Mouse (Mus musculus): ENCODE results near the gene Mrpl20. TPM values are rescaled to one million over a fixed set of nuclear protein-coding genes. Genes with fewer than 3 reads are reported as not detected.

Gene Mrpl20
- total and polyA plus RNA-seq, 3 experiments: 50.7 to 77.9 (median 69.9) TPM

GRCm38 (mm10) chr4:155793730-155794129 lies 8.9 kb upstream of the Mrpl20 start:
- H3K36me3 ChIP-seq (ENCODE audit: control insufficient read depth, insufficient read depth, low read length): no peaks in the 10 kb centered on the region
- no peak overlapping the region for H3K4me3 ChIP-seq
- WGBS: 56% methylated on average over 2 of the region's 2 CpGs
- no peak for DNase-seq
- no peaks in the 10 kb centered on the region for H3K4me1 ChIP-seq (ENCODE audit: control insufficient read depth, insufficient read depth, low read length)
- no peaks in the 10 kb centered on the region for H3K27me3 ChIP-seq (ENCODE audit: control insufficient read depth, insufficient read depth, low read length)
- no peaks in the 10 kb centered on the region for H3K79me2 ChIP-seq (replicated peaks; ENCODE audit: control insufficient read depth, insufficient read depth, low read length)
- H3K27ac ChIP-seq: no peak overlapping the region
- no peak overlapping the region for H3K9ac ChIP-seq (ENCODE audit: low read depth, low read length)
- intact Hi-C loops (cut with DNase I): no loop called here
- no peak for TF ChIP-seq EP300 (IDR thresholded peaks at IDR 0.05; ENCODE audit: insufficient read depth, low read depth, low read length)
- TF ChIP-seq CTCF (IDR thresholded peaks at IDR 0.05): no peak
- TF ChIP-seq POLR2A (IDR thresholded peaks at IDR 0.05; ENCODE audit: insufficient read depth, low read depth, low read length): no peak

- no peak for DNase-seq
- H3K27me3 ChIP-seq (ENCODE audit: control insufficient read depth, insufficient read depth, low read length): no peaks in the 10 kb centered on the region
- 94% methylated on average over 1 of the region's 1 CpGs for WGBS
- no peak overlapping the region for H3K27ac ChIP-seq
- H3K4me1 ChIP-seq (ENCODE audit: control insufficient read depth, insufficient read depth, low read length): peaks cover 7% of the 10 kb centered on the region
- no peak overlapping the region for H3K4me3 ChIP-seq
- intact Hi-C loops (cut with DNase I): loop anchor here (2.0 to 5.0 kb wide), 2 partner anchors 17 to 40 kb away; partner anchors contain the start of genes Atad3a and Tmem88b
- TF ChIP-seq POLR2A (IDR thresholded peaks at IDR 0.05; ENCODE audit: insufficient read depth, low read depth, low read length): no peak
- no peak for TF ChIP-seq EP300 (IDR thresholded peaks at IDR 0.05; ENCODE audit: insufficient read depth, low read depth, low read length)
- TF ChIP-seq CTCF (IDR thresholded peaks at IDR 0.05): no peak
- no peak overlapping the region for H3K9ac ChIP-seq (ENCODE audit: low read depth, low read length)
- peaks cover 9% of the 10 kb centered on the region for H3K36me3 ChIP-seq (ENCODE audit: control insufficient read depth, insufficient read depth, low read length)
- peaks cover 3% of the 10 kb centered on the region; the same call in 1 of the 2 replicates for H3K79me2 ChIP-seq (replicated peaks; ENCODE audit: control insufficient read depth, insufficient read depth, low read length)
These were observed 603 bp upstream of the Mrpl20 start for GRCm38 (mm10) chr4:155802075-155802474.

GRCm38 (mm10) chr4:155803340-155804041 lies 813 bp downstream of the Mrpl20 start:
- H3K9ac ChIP-seq (ENCODE audit: low read depth, low read length): peak overlapping the region; percentile 98
- DNase-seq: peak; percentile 95 to 97
- peak overlapping the region; percentile 88 for H3K27ac ChIP-seq
- WGBS: under 1% methylated on average over 58 of the region's 58 CpGs
- peaks cover 7% of the 10 kb centered on the region for H3K4me1 ChIP-seq (ENCODE audit: control insufficient read depth, insufficient read depth, low read length)
- H3K4me3 ChIP-seq: peak overlapping the region; percentile 96
- intact Hi-C loops (cut with DNase I): loop anchor here (1.0 to 5.0 kb wide), 4 partner anchors 9 to 41 kb away; partner anchors contain the start of genes Atad3a, Aurkaip1, Ccnl2 and Tmem88b
- TF ChIP-seq CTCF (IDR thresholded peaks at IDR 0.05) (no peak), POLR2A (IDR thresholded peaks at IDR 0.05; ENCODE audit: insufficient read depth, low read depth, low read length) (peak; percentile 84), EP300 (IDR thresholded peaks at IDR 0.05; ENCODE audit: insufficient read depth, low read depth, low read length) (peak; percentile 27; the same call in 1 of the 2 replicates)
- H3K36me3 ChIP-seq (ENCODE audit: control insufficient read depth, insufficient read depth, low read length): peaks cover 9% of the 10 kb centered on the region
- peaks cover 3% of the 10 kb centered on the region; the same call in 1 of the 2 replicates for H3K79me2 ChIP-seq (replicated peaks; ENCODE audit: control insufficient read depth, insufficient read depth, low read length)
- no peaks in the 10 kb centered on the region for H3K27me3 ChIP-seq (ENCODE audit: control insufficient read depth, insufficient read depth, low read length)

GRCm38 (mm10) chr4:155807841-155808240 lies 5.2 kb downstream of the Mrpl20 start:
- 84% methylated on average over 3 of the region's 3 CpGs for WGBS
- H3K9ac ChIP-seq (ENCODE audit: low read depth, low read length): no peak overlapping the region
- H3K4me3 ChIP-seq: no peak overlapping the region
- H3K27ac ChIP-seq: no peak overlapping the region
- peaks cover 5% of the 10 kb centered on the region; the same call in 1 of the 2 replicates for H3K79me2 ChIP-seq (replicated peaks; ENCODE audit: control insufficient read depth, insufficient read depth, low read length)
- peaks cover 16% of the 10 kb centered on the region for H3K36me3 ChIP-seq (ENCODE audit: control insufficient read depth, insufficient read depth, low read length)
- peaks cover 7% of the 10 kb centered on the region for H3K4me1 ChIP-seq (ENCODE audit: control insufficient read depth, insufficient read depth, low read length)
- H3K27me3 ChIP-seq (ENCODE audit: control insufficient read depth, insufficient read depth, low read length): no peaks in the 10 kb centered on the region
- DNase-seq: no peak
- intact Hi-C loops (cut with DNase I): no loop called here
- TF ChIP-seq POLR2A (IDR thresholded peaks at IDR 0.05; ENCODE audit: insufficient read depth, low read depth, low read length) (no peak), EP300 (IDR thresholded peaks at IDR 0.05; ENCODE audit: insufficient read depth, low read depth, low read length) (no peak), CTCF (IDR thresholded peaks at IDR 0.05) (no peak)

GRCm38 (mm10) chr4:155811929-155812664 lies 9.4 kb downstream of the Mrpl20 start, which contains the start of gene Ccnl2:
Gene Ccnl2, plus strand, starts transcription at chr4:155812489.
- TF ChIP-seq POLR2A (IDR thresholded peaks at IDR 0.05; ENCODE audit: insufficient read depth, low read depth, low read length): peak; percentile 73
- 0 out of 2 replicates have a peak, but pooled peaks have one; percentile 17 for TF ChIP-seq EP300 (IDR thresholded peaks at IDR 0.05; ENCODE audit: insufficient read depth, low read depth, low read length)
- no peak for TF ChIP-seq CTCF (IDR thresholded peaks at IDR 0.05)

More at GRCm38 (mm10) chr4:155811929-155812664, 9.4 kb downstream of the Mrpl20 start, which contains the start of gene Ccnl2:
- Histone ChIP-seq H3K36me3 (ENCODE audit: control insufficient read depth, insufficient read depth, low read length) (peaks cover 27% of the 10 kb centered on the region), H3K27ac (peak within 1 kb of the TSS; percentile 98), H3K79me2 (replicated peaks; ENCODE audit: control insufficient read depth, insufficient read depth, low read length) (peaks cover 10% of the 10 kb centered on the region), H3K4me1 (ENCODE audit: control insufficient read depth, insufficient read depth, low read length) (peaks cover 6% of the 10 kb centered on the region), H3K9ac (ENCODE audit: low read depth, low read length) (peak within 1 kb of the TSS; percentile 94), H3K27me3 (ENCODE audit: control insufficient read depth, insufficient read depth, low read length) (no peaks in the 10 kb centered on the region), H3K4me3 (peak within 1 kb of the TSS; percentile 99)
- DNase-seq: peak; percentile 93 to 96
- WGBS: under 1% methylated on average over 60 of the region's 60 CpGs
- intact Hi-C loops (cut with DNase I): loop anchor here (1.0 to 5.0 kb wide), 3 partner anchors 9 to 140 kb away; partner anchors contain the start of gene Aurkaip1

Measured in heart, adult 2 months (tissue).